Mouse (Mus musculus) gastrocnemius, postnatal 25 days (tissue): ENCODE results near the gene Tmprss9. TPM values are rescaled to one million over a fixed set of nuclear protein-coding genes. Genes with fewer than 3 reads are reported as not detected.

Source experiments
- DNase-seq: peaks from one replicate; pipeline ENCODE4 v3.0.0; 2022
- total RNA-seq, 2 experiments: library from RNA; stranded (reverse); gene quantifications; 1 replicate in 1 of 2; 2 replicates in 1 of 2; pipeline ENCODE4 v1.2.3; 2021

Gene Tmprss9
- total RNA-seq, 2 experiments from 2014 or later: not detected

DNA sequence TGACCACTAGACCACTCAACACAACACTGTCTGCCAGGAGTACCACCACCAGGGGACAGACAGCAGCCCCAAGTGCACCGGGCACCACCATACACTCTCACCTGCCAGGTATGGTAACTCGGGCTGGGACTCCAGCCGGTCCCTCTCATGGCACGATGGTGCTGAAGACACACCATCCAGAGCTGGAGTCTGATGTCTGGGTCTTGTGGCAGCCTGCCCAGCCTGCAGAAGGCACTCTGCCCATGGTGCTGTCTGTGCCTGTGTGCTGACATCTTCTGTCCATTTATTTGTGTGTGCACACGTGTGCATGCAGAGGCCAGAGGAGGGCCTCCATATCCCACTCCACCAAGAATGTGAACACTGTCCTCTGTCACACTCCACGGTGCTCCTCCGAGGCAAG is 23.5 kb downstream of the Tmprss9 start:
- DNase-seq: no peak

- DNase-seq: no peak
These were observed 24.0 kb downstream of the Tmprss9 start for GRCm38 (mm10) chr10:80895697-80896096.

- no peak for DNase-seq
These were observed 25.2 kb downstream of the Tmprss9 start for GRCm38 (mm10) chr10:80896581-80897485.

- DNase-seq: no peak
These were observed 26.3 kb downstream of the Tmprss9 start for GRCm38 (mm10) chr10:80897861-80898510.

DNA sequence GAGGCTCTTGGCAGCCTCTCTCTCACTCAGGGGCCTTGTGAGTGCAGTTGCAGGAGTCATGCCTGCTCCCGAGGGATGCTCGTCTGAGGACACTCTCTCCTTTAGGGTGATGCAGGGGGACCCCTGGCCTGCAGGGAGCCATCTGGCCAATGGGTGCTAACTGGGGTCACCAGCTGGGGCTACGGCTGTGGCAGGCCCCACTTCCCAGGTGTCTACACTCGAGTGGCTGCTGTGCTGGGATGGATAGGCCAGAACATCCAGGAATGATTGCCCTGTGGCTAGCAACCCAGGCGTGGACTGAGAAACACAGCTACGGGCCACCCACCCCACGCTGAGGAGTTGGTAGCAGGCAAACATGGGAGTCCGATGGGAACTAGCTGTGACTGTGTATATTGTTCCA is 27.4 kb downstream of the Tmprss9 start:
- DNase-seq: no peak

DNA sequence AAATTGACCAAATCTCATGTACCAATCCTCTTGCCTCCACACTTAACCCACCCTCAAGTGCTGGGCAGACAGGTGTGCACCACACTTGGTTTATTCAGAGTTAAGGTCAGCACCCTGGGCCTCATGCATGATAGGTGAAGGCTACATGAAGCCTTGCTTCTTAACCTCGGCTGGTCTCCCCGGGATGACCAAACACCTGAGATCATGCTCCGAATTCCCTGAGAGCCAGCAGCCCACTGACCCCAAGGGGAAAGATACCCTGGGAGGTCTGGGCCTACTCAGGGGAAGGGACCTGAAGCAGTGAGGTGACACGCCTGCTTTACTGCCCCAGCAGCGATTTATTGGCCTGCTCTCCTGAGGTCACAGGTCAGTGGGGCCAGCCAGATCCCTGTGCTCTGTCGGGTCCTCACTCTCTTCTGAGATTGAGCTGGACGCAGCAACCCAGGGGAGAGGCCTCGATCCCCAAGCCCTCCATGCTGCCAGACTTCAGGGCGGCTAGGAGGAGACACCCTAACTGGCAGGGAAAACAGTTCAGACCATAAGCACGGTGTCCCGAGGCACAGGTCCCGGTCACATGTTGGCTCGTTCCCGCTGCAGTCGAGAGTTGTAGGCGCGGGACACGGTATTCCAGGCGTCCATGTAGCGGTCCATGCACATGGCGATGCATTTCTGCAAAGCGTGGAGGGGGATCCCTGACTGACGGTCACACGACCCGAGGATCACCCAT is 28.1 kb downstream of the Tmprss9 start:
- no peak for DNase-seq

- DNase-seq: peak; percentile 99
These were observed 28.9 kb downstream of the Tmprss9 start, which contains the start of gene Timm13 for GRCm38 (mm10) chr10:80900318-80901247. Gene Timm13 (minus strand): TSS chr10:80900969.

- no peak for DNase-seq
These were observed 30.0 kb downstream of the Tmprss9 start for GRCm38 (mm10) chr10:80901409-80902272.

- no peak for DNase-seq
These were observed 30.8 kb downstream of the Tmprss9 start for GRCm38 (mm10) chr10:80902273-80902940.

GRCm38 (mm10) chr10:80903282-80903681 is 31.6 kb downstream of the Tmprss9 start:
- DNase-seq: no peak

- no peak for DNase-seq
These were observed 32.5 kb downstream of the Tmprss9 start for GRCm38 (mm10) chr10:80904004-80904693.

GRCm38 (mm10) chr10:80904709-80905108 is 33.1 kb downstream of the Tmprss9 start:
- no peak for DNase-seq

DNA sequence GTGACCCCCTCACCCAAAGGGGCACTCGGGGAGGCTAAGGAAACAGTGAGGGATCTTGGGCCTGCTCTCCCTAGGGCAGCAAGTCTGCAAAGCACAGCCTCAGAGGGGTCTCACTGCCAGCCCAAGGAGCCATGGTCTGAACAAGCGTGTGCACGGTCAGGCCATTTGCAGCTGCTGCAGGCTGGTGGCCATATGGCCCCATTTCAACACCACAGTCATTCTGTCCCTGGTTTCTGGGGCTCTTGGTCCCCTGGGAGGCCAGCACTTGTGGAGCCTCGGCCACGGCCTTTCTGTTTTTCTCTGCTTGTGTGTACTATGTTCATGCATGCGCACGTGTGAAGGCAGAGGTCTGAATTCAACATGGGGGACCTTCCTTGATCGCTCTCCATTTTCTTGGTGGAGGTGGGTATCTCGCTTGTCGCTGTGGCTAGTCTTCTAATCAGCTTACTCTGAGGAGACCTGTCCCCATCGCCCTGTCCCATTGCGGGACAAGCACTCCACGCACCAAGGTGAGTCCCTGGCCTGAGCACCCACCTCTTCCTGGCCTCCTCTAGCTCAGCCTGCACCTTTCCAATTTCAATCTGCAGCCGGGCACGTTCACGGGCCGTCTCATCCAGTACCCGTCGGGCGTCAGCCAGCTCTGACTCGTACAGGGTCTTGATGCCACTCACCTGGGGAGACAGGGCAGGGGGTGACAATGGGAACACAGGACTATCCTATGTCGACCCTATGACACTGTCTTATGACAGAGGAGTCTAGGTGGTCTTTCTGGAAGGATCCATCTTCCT is 37.9 kb downstream of the Tmprss9 start:
- no peak for DNase-seq

DNA sequence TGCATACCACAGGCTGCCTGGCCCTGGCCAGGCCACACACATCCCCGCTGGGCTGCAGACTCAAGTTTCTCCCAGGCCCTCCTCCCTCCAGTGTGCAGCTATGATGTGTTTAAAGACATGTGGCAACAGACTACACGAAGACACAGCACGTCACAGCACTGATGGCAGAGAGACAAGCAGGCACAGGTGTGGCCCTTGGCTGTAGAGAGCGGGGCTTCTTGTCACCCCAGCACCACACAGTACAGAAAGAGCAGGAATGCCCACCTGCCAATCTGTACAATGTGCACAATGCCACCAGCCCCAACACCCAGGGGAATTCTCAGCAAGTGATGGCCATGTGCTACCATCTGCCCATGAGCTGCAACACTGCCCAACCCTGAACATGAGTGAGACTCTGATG is 39.7 kb downstream of the Tmprss9 start:
- DNase-seq: no peak

- DNase-seq: no peak
These were observed 40.2 kb downstream of the Tmprss9 start for GRCm38 (mm10) chr10:80911891-80912290.

DNA sequence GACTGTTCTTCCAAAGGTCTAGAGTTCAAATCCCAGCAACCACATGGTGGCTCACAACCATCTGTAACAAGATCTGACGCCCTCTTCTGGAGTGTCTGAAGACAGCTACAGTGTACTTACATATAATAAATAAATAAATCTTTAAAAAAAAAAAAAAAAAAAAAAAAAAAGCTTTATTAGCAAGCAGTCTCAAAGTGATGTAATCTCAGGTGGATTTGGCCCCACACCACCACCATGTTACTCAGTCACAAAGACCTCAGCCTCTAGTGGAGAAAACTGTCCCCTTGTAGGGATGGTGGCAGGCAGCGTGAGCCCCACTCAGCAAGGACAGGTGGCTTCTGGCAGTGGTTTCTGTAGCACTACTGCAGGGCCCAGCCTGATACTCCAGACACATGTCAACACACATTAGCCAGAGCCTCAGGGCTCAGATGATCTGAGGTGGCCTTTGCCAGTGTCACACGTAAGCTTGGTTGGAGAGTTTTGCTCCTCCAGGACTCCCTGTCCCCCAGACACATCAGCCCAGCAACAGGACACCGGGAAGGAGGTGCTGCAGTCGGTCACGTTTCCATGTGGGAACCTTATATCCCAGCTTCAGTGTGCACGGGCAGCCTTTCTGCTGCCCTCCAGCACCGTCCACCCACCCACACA is 41.8 kb downstream of the Tmprss9 start:
- peak; percentile 54 for DNase-seq

GRCm38 (mm10) chr10:80914253-80914656 is 42.6 kb downstream of the Tmprss9 start:
- peak; percentile 57 for DNase-seq

- DNase-seq: no peak
These were observed 43.6 kb downstream of the Tmprss9 start for GRCm38 (mm10) chr10:80915260-80915659.
